Mouse (Mus musculus) forebrain, embryonic 12.5 days (tissue): ENCODE results near the gene Ccr10. TPM values are rescaled to one million over a fixed set of nuclear protein-coding genes. Genes with fewer than 3 reads are reported as not detected.
"Not testable (repeated sequence)": the region's sequence is repeated elsewhere in the genome, so short reads cannot be mapped to it uniquely, and the experiment has no call there.

Experiments
- ATAC-seq: fragments of 200-750 bp; cut with Nextera tagmentation; 2 replicates; pipeline ENCODE4 v1.8.0; 2017; ENCODE audit warnings: moderate TSS enrichment; ENCODE audit not compliant: low FRiP score
- H3K27ac ChIP-seq: fragments of 300-500 bp; sonication (generic); 2 replicates; pipeline ENCODE4 v1.5.1; 2016; ENCODE audit warnings: mild to moderate bottlenecking
- H3K27me3 ChIP-seq: fragments of 300-500 bp; sonication (generic); 2 replicates; pipeline ENCODE4 v1.6.1; 2016; ENCODE audit warnings: mild to moderate bottlenecking
- H3K36me3 ChIP-seq: fragments of 300-500 bp; sonication (generic); replicated peaks from 2 replicates; pipeline ENCODE4 v1.6.1; 2016; ENCODE audit warnings: mild to moderate bottlenecking
- H3K4me1 ChIP-seq: fragments of 300-500 bp; sonication (generic); 2 replicates; pipeline ENCODE4 v1.6.1; 2016
- H3K4me2 ChIP-seq: fragments of 300-500 bp; sonication (generic); 2 replicates; pipeline ENCODE4 v1.6.1; 2016; ENCODE audit warnings: mild to moderate bottlenecking, moderate library complexity
- H3K4me3 ChIP-seq: fragments of 300-500 bp; sonication (generic); replicated peaks from 2 replicates; pipeline ENCODE4 v1.5.1; 2016; ENCODE audit warnings: mild to moderate bottlenecking
- H3K9ac ChIP-seq: fragments of 300-500 bp; sonication (generic); 2 replicates; pipeline ENCODE4 v1.6.1; 2016; ENCODE audit warnings: mild to moderate bottlenecking
- H3K9me3 ChIP-seq: fragments of 300-500 bp; sonication (generic); 2 replicates; pipeline ENCODE4 v1.6.1; 2016
- WGBS: fragments of 180-500 bp; shearing (Covaris S2); methylation state at CpG from one replicate; pipeline ENCODE4 v1.1.7; 2016; 5-methylcytosine and 5-hydroxymethylcytosine counted together
- polyA plus RNA-seq: library from polyadenylated mRNA; unstranded; fragments of >200 nt; fragmentation: Nextera tagmentation; extraction: Ambion mirVana; gene quantifications from 2 replicates; pipeline ENCODE4 v1.2.1, GENCODE M21; 2016

The Ccr10 gene
- polyA plus RNA-seq, 1 experiment from 2014 or later: 0.10 TPM

- no peaks in the 10 kb centered on the region for H3K9me3 ChIP-seq
- peak; percentile 57 for ATAC-seq
- 0 out of 2 replicates have a peak overlapping the region, but pooled peaks have one; percentile 11 for H3K4me3 ChIP-seq
- H3K36me3 ChIP-seq: no peaks in the 10 kb centered on the region
- H3K4me2 ChIP-seq: peak overlapping the region; percentile 40
- no peak overlapping the region for H3K9ac ChIP-seq
- H3K27ac ChIP-seq: peak overlapping the region; percentile 56
- 24% methylated on average over 15 of the region's 15 CpGs for WGBS
- H3K4me1 ChIP-seq: peaks cover 29% of the 10 kb centered on the region
- no peaks in the 10 kb centered on the region for H3K27me3 ChIP-seq
These were observed 36.6 kb downstream of the Ccr10 start for GRCm38 (mm10) chr11:101138536-101139181.

GRCm38 (mm10) chr11:101137000-101137399 lies 38.2 kb downstream of the Ccr10 start:
- H3K4me1 ChIP-seq: peaks cover 25% of the 10 kb centered on the region
- H3K27me3 ChIP-seq: no peaks in the 10 kb centered on the region
- H3K36me3 ChIP-seq: no peaks in the 10 kb centered on the region
- no peak for ATAC-seq
- no peak overlapping the region for H3K27ac ChIP-seq
- no peak overlapping the region for H3K9ac ChIP-seq
- 82% methylated on average over 7 of the region's 7 CpGs for WGBS
- no peak overlapping the region for H3K4me3 ChIP-seq
- H3K4me2 ChIP-seq: no peak overlapping the region
- H3K9me3 ChIP-seq: no peaks in the 10 kb centered on the region

- no peaks in the 10 kb centered on the region for H3K27me3 ChIP-seq
- no peak overlapping the region for H3K4me2 ChIP-seq
- H3K27ac ChIP-seq: no peak overlapping the region
- no peak overlapping the region for H3K9ac ChIP-seq
- H3K4me1 ChIP-seq: peaks cover 8% of the 10 kb centered on the region
- H3K4me3 ChIP-seq: no peak overlapping the region
- H3K36me3 ChIP-seq: no peaks in the 10 kb centered on the region
- H3K9me3 ChIP-seq: no peaks in the 10 kb centered on the region
- WGBS: 81% methylated on average over 13 of the region's 13 CpGs
- no peak for ATAC-seq
These were observed 40.9 kb downstream of the Ccr10 start for GRCm38 (mm10) chr11:101134217-101134865.

GRCm38 (mm10) chr11:101133037-101133436 lies 42.2 kb downstream of the Ccr10 start:
- Histone ChIP-seq H3K27ac (no peak overlapping the region), H3K27me3 (no peaks in the 10 kb centered on the region), H3K9ac (no peak overlapping the region), H3K9me3 (no peaks in the 10 kb centered on the region), H3K4me2 (no peak overlapping the region), H3K36me3 (no peaks in the 10 kb centered on the region), H3K4me1 (no peaks in the 10 kb centered on the region), H3K4me3 (no peak overlapping the region)
- 88% methylated on average over 12 of the region's 12 CpGs for WGBS
- no peak for ATAC-seq

GRCm38 (mm10) chr11:101131701-101132100 lies 43.5 kb downstream of the Ccr10 start:
- no peak overlapping the region for H3K9ac ChIP-seq
- no peak overlapping the region for H3K4me3 ChIP-seq
- H3K4me2 ChIP-seq: no peak overlapping the region
- no peak overlapping the region for H3K27ac ChIP-seq
- no peak for ATAC-seq
- no peaks in the 10 kb centered on the region for H3K9me3 ChIP-seq
- no peaks in the 10 kb centered on the region for H3K4me1 ChIP-seq
- 83% methylated on average over 6 of the region's 6 CpGs for WGBS
- no peaks in the 10 kb centered on the region for H3K27me3 ChIP-seq
- peaks cover 6% of the 10 kb centered on the region for H3K36me3 ChIP-seq

GRCm38 (mm10) chr11:101131187-101131586 lies 44.1 kb downstream of the Ccr10 start:
- Histone ChIP-seq H3K9ac (no peak overlapping the region), H3K27me3 (no peaks in the 10 kb centered on the region), H3K27ac (no peak overlapping the region), H3K36me3 (peaks cover 11% of the 10 kb centered on the region), H3K4me2 (no peak overlapping the region), H3K9me3 (0 out of 2 replicates have a peak, but pooled peaks cover 3% of the 10 kb centered on the region), H3K4me1 (no peaks in the 10 kb centered on the region), H3K4me3 (no peak overlapping the region)
- 95% methylated on average over 2 of the region's 2 CpGs for WGBS
- no peak for ATAC-seq

- 0 out of 2 replicates have a peak, but pooled peaks cover 6% of the 10 kb centered on the region for H3K9me3 ChIP-seq
These were observed 45.0 kb downstream of the Ccr10 start for GRCm38 (mm10) chr11:101130056-101130756.

GRCm38 (mm10) chr11:101128996-101129577 lies 46.2 kb downstream of the Ccr10 start:
- 0 out of 2 replicates have a peak, but pooled peaks cover 6% of the 10 kb centered on the region for H3K9me3 ChIP-seq
- H3K27ac ChIP-seq: no peak overlapping the region
- no peaks in the 10 kb centered on the region for H3K4me1 ChIP-seq
- no peaks in the 10 kb centered on the region for H3K27me3 ChIP-seq
- WGBS: 89% methylated on average over 11 of the region's 11 CpGs
- ATAC-seq: no peak
- H3K4me3 ChIP-seq: no peak overlapping the region
- H3K36me3 ChIP-seq: peaks cover 29% of the 10 kb centered on the region
- H3K4me2 ChIP-seq: no peak overlapping the region
- H3K9ac ChIP-seq: no peak overlapping the region

More at GRCm38 (mm10) chr11:101130056-101130756, 45.0 kb downstream of the Ccr10 start:
- H3K27ac ChIP-seq: no peak overlapping the region
- no peaks in the 10 kb centered on the region for H3K27me3 ChIP-seq
- H3K9ac ChIP-seq: no peak overlapping the region
- 56% methylated on average over 18 of the region's 18 CpGs for WGBS
- H3K4me1 ChIP-seq: no peaks in the 10 kb centered on the region
- no peak overlapping the region for H3K4me3 ChIP-seq
- no peak overlapping the region for H3K4me2 ChIP-seq
- peaks cover 21% of the 10 kb centered on the region for H3K36me3 ChIP-seq
- ATAC-seq: no peak

GRCm38 (mm10) chr11:101127075-101127474 lies 48.2 kb downstream of the Ccr10 start:
- Histone ChIP-seq H3K4me1 (no peaks in the 10 kb centered on the region), H3K9me3 (0 out of 2 replicates have a peak, but pooled peaks cover 6% of the 10 kb centered on the region), H3K27ac (no peak overlapping the region), H3K9ac (no peak overlapping the region), H3K4me2 (no peak overlapping the region), H3K4me3 (no peak overlapping the region), H3K27me3 (no peaks in the 10 kb centered on the region), H3K36me3 (peaks cover 49% of the 10 kb centered on the region)
- WGBS: 92% methylated on average over 1 of the region's 1 CpGs
- no peak for ATAC-seq

- WGBS: 99% methylated on average over 9 of the region's 9 CpGs
- ATAC-seq: not testable (repeated sequence)
These were observed 50.2 kb downstream of the Ccr10 start for GRCm38 (mm10) chr11:101125008-101125407.

GRCm38 (mm10) chr11:101124494-101124893 lies 50.7 kb downstream of the Ccr10 start:
- not testable (repeated sequence) for H3K27me3 ChIP-seq, ATAC-seq, H3K9ac ChIP-seq, H3K4me3 ChIP-seq, H3K27ac ChIP-seq, H3K9me3 ChIP-seq, H3K4me2 ChIP-seq
- 96% methylated on average over 8 of the region's 8 CpGs for WGBS
- Histone ChIP-seq H3K36me3 (peaks cover 53% of the 10 kb centered on the region), H3K4me1 (peaks cover 12% of the 10 kb centered on the region)

More at GRCm38 (mm10) chr11:101125008-101125407, 50.2 kb downstream of the Ccr10 start:
- H3K4me1 ChIP-seq: peaks cover 12% of the 10 kb centered on the region
- not testable (repeated sequence) for H3K4me2 ChIP-seq, H3K4me3 ChIP-seq, H3K9me3 ChIP-seq, H3K27me3 ChIP-seq, H3K9ac ChIP-seq, H3K27ac ChIP-seq
- H3K36me3 ChIP-seq: peaks cover 53% of the 10 kb centered on the region
